Mouse (Mus musculus) intestine, postnatal 0 days (tissue): ENCODE measurements around the gene Vsir. TPM values are rescaled to one million over a fixed set of nuclear protein-coding genes. Genes with fewer than 3 reads are reported as not detected.

Experiments used
- ATAC-seq: fragments of 200-750 bp; cut with Nextera tagmentation; 2 replicates; pipeline ENCODE4 v1.8.0; 2017; ENCODE audit warnings: mild to moderate bottlenecking, moderate TSS enrichment, moderate library complexity
- H3K27ac ChIP-seq: fragments of 300-500 bp; sonication (generic); 2 replicates; pipeline ENCODE4 v1.5.1; 2014; ENCODE audit warnings: mild to moderate bottlenecking, low read depth, low read length, moderate library complexity
- H3K27me3 ChIP-seq: fragments of 300-500 bp; sonication (generic); replicated peaks from 2 replicates; pipeline ENCODE4 v1.6.1; 2014; ENCODE audit warnings: low read length, mixed read lengths; ENCODE audit not compliant: control insufficient read depth, insufficient read depth
- H3K36me3 ChIP-seq: fragments of 300-500 bp; sonication (generic); 2 replicates; pipeline ENCODE4 v1.6.1; 2014; ENCODE audit warnings: mild to moderate bottlenecking, moderate library complexity; ENCODE audit not compliant: control insufficient read depth, insufficient read depth
- H3K4me1 ChIP-seq: fragments of 300-500 bp; sonication (generic); replicated peaks from 2 replicates; pipeline ENCODE4 v1.6.1; 2014; ENCODE audit warnings: antibody characterized with exemption, low read length, mixed read lengths; ENCODE audit not compliant: control insufficient read depth, insufficient read depth
- H3K4me2 ChIP-seq: fragments of 300-500 bp; sonication (generic); replicated peaks from 2 replicates; pipeline ENCODE4 v1.6.1; 2014; ENCODE audit warnings: low read depth, mild to moderate bottlenecking, moderate library complexity
- H3K4me3 ChIP-seq: fragments of 300-500 bp; sonication (generic); 2 replicates; pipeline ENCODE4 v1.5.1; 2014; ENCODE audit warnings: low read depth, low read length
- H3K9ac ChIP-seq: fragments of 300-500 bp; sonication (generic); 2 replicates; pipeline ENCODE4 v1.6.1; 2014; ENCODE audit warnings: mild to moderate bottlenecking, low read depth, low read length
- H3K9me3 ChIP-seq: fragments of 300-500 bp; sonication (generic); 2 replicates; pipeline ENCODE4 v1.6.1; 2016; ENCODE audit warnings: mixed run types; ENCODE audit not compliant: control insufficient read depth
- CTCF ChIP-seq: sonication (generic); IDR thresholded peaks from 2 replicates; pipeline ENCODE4 v1.5.1; 2016; ENCODE audit warnings: low read depth, mild to moderate bottlenecking, control low read depth, antibody characterized with exemption, moderate library complexity
- WGBS: fragments of 180-500 bp; shearing (Covaris S2); extraction: QIAGEN DNeasy Blood & Tissue Kit; methylation state at CpG from one replicate; pipeline ENCODE4 v1.1.7; 2014; 5-methylcytosine and 5-hydroxymethylcytosine counted together
- polyA plus RNA-seq: library from polyadenylated mRNA; unstranded; fragments of >200 nt; fragmentation: Nextera tagmentation; extraction: Ambion mirVana; gene quantifications from 2 replicates; pipeline ENCODE4 v1.2.1, GENCODE M21; 2015

The Vsir gene
- polyA plus RNA-seq, 1 experiment from 2014 or later: 9.7 TPM

- no peak for ATAC-seq
Measured at GRCm38 (mm10) chr10:60413756-60414155, 67.1 kb downstream of the Vsir start.

GRCm38 (mm10) chr10:60417041-60417440, 70.4 kb downstream of the Vsir start:
- no peak overlapping the region for H3K9ac ChIP-seq
- no peaks in the 10 kb centered on the region for H3K27me3 ChIP-seq
- WGBS: 87% methylated on average over 2 of the region's 2 CpGs
- no peak for TF ChIP-seq CTCF
- no peak overlapping the region for H3K27ac ChIP-seq
- no peak overlapping the region for H3K4me3 ChIP-seq
- no peaks in the 10 kb centered on the region for H3K36me3 ChIP-seq
- no peaks in the 10 kb centered on the region for H3K4me1 ChIP-seq
- H3K9me3 ChIP-seq: no peaks in the 10 kb centered on the region
- ATAC-seq: no peak
- no peak overlapping the region for H3K4me2 ChIP-seq

More at GRCm38 (mm10) chr10:60413756-60414155, 67.1 kb downstream of the Vsir start:
- no peaks in the 10 kb centered on the region for H3K27me3 ChIP-seq
- 87% methylated on average over 2 of the region's 2 CpGs for WGBS
- no peak overlapping the region for H3K9ac ChIP-seq
- no peaks in the 10 kb centered on the region for H3K9me3 ChIP-seq
- no peaks in the 10 kb centered on the region for H3K4me1 ChIP-seq
- no peaks in the 10 kb centered on the region for H3K36me3 ChIP-seq
- no peak overlapping the region for H3K4me3 ChIP-seq
- H3K4me2 ChIP-seq: no peak overlapping the region
- no peak overlapping the region for H3K27ac ChIP-seq
- TF ChIP-seq CTCF: no peak

- Histone ChIP-seq H3K4me3 (no peak overlapping the region), H3K27me3 (no peaks in the 10 kb centered on the region), H3K9me3 (no peaks in the 10 kb centered on the region), H3K36me3 (no peaks in the 10 kb centered on the region), H3K4me1 (no peaks in the 10 kb centered on the region), H3K9ac (no peak overlapping the region), H3K4me2 (no peak overlapping the region), H3K27ac (no peak overlapping the region)
- peak; percentile 88 for TF ChIP-seq CTCF
- ATAC-seq: no peak
- 12% methylated on average over 3 of the region's 3 CpGs for WGBS
Measured at GRCm38 (mm10) chr10:60418137-60418536, 71.5 kb downstream of the Vsir start.

GRCm38 (mm10) chr10:60419624-60420023, 73.0 kb downstream of the Vsir start:
- 27% methylated on average over 4 of the region's 4 CpGs for WGBS

More at GRCm38 (mm10) chr10:60419624-60420023, 73.0 kb downstream of the Vsir start:
- Histone ChIP-seq H3K4me3 (no peak overlapping the region), H3K27me3 (no peaks in the 10 kb centered on the region), H3K4me1 (no peaks in the 10 kb centered on the region), H3K9ac (no peak overlapping the region), H3K36me3 (no peaks in the 10 kb centered on the region), H3K4me2 (no peak overlapping the region), H3K9me3 (no peaks in the 10 kb centered on the region), H3K27ac (no peak overlapping the region)
- no peak for ATAC-seq
- TF ChIP-seq CTCF: peak; percentile 73

Other genes with a start within 250 kb of the Vsir start
- gene Spock2, start 240.6 kb upstream of the Vsir start, polyA plus RNA-seq: 2.1 and 2.4 TPM in 2 replicates
- gene Chst3, start 127.6 kb upstream of the Vsir start, polyA plus RNA-seq: 0.27 and 0.29 TPM in 2 replicates
- 135 and 137 TPM in 2 replicates for gene Psap, start 69.2 kb upstream of the Vsir start, polyA plus RNA-seq
- 0.65 and 1.1 TPM in 2 replicates for gene Gm17455, start 52.9 kb downstream of the Vsir start, polyA plus RNA-seq